Mouse (Mus musculus): Measurements from ENCODE around the gene Polr3b. TPM values are rescaled to one million over a fixed set of nuclear protein-coding genes. Genes with fewer than 3 reads are reported as not detected.

The Polr3b gene
- polyA plus RNA-seq, 1 experiment from 2014 or later: 13.1 TPM

DNA sequence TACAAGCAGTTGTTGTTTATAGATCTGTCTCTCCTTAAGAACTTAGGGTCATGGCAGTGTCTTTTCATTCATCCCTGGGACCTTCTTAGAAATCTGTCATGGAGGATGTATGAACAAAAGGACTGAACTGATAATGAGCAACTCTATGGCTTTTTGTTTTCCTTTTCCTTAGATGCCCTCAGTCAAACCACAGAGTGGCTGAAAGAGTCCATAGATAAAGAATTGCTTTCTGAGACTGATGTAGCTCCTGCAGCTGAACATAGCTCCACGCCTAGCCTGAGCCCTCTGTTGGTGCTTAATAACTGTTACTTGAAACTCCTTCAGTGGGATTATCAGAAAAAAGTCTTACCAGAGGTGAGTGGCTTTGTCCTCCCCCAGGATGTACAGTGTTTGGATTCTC is 17.8 kb upstream of the Polr3b start:
- no peaks in the 10 kb centered on the region for H3K4me1 ChIP-seq (ENCODE audit: control insufficient read depth, insufficient read depth, low read depth, low read length)
- no peak overlapping the region for H3K27ac ChIP-seq (ENCODE audit: low read depth, low read length)
- 56% methylated on average over 1 of the region's 1 CpGs for WGBS
- no peak for ATAC-seq
- peaks cover 6% of the 10 kb centered on the region; the same call in 1 of the 2 replicates for H3K36me3 ChIP-seq (ENCODE audit: control insufficient read depth, insufficient read depth, low read length)
- H3K4me3 ChIP-seq (ENCODE audit: low read length): no peak overlapping the region
- no peak overlapping the region for H3K9ac ChIP-seq (ENCODE audit: low read depth, low read length)
- no peak overlapping the region for H3K4me2 ChIP-seq (ENCODE audit: low read length)
- no peaks in the 10 kb centered on the region for H3K9me3 ChIP-seq (ENCODE audit: control insufficient read depth, low read length)
- no peaks in the 10 kb centered on the region for H3K27me3 ChIP-seq (replicated peaks; ENCODE audit: control insufficient read depth, insufficient read depth, low read length)

- no peak overlapping the region for H3K4me2 ChIP-seq (ENCODE audit: low read length)
- H3K4me3 ChIP-seq (ENCODE audit: low read length): no peak overlapping the region
- no peaks in the 10 kb centered on the region for H3K9me3 ChIP-seq (ENCODE audit: control insufficient read depth, low read length)
- 88% methylated on average over 3 of the region's 3 CpGs for WGBS
- no peaks in the 10 kb centered on the region for H3K27me3 ChIP-seq (replicated peaks; ENCODE audit: control insufficient read depth, insufficient read depth, low read length)
- H3K9ac ChIP-seq (ENCODE audit: low read depth, low read length): no peak overlapping the region
- H3K36me3 ChIP-seq (ENCODE audit: control insufficient read depth, insufficient read depth, low read length): peaks cover 6% of the 10 kb centered on the region; the same call in 1 of the 2 replicates
- H3K4me1 ChIP-seq (ENCODE audit: control insufficient read depth, insufficient read depth, low read depth, low read length): no peaks in the 10 kb centered on the region
- no peak for ATAC-seq
- H3K27ac ChIP-seq (ENCODE audit: low read depth, low read length): no peak overlapping the region
These were observed 13.7 kb upstream of the Polr3b start for GRCm38 (mm10) chr10:84608361-84608760.

DNA sequence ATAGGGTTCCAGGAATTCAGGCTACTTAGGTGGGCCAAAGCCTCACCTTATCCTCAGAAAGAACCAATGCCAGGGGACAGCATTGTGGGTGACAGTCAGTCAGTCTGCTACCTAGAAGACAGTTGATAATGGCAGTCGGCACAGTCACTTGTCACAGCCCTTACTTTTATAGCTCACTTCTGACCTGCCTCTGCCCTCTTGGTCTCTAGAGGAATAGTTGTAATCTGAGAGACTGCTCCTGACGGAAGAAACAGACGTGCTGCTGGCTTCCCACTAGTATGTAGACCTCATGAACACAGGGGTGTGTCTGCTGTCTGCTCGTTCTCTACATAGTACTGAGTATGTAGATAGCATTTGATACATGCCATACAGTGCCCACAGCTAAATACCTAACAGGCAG is 11.8 kb upstream of the Polr3b start:
- H3K9ac ChIP-seq (ENCODE audit: low read depth, low read length): no peak overlapping the region
- H3K27ac ChIP-seq (ENCODE audit: low read depth, low read length): no peak overlapping the region
- H3K27me3 ChIP-seq (replicated peaks; ENCODE audit: control insufficient read depth, insufficient read depth, low read length): no peaks in the 10 kb centered on the region
- H3K4me2 ChIP-seq (ENCODE audit: low read length): no peak overlapping the region
- H3K4me3 ChIP-seq (ENCODE audit: low read length): no peak overlapping the region
- no peak for ATAC-seq
- H3K4me1 ChIP-seq (ENCODE audit: control insufficient read depth, insufficient read depth, low read depth, low read length): no peaks in the 10 kb centered on the region
- 68% methylated on average over 4 of the region's 4 CpGs for WGBS
- no peaks in the 10 kb centered on the region for H3K9me3 ChIP-seq (ENCODE audit: control insufficient read depth, low read length)
- peaks cover 6% of the 10 kb centered on the region; the same call in 1 of the 2 replicates for H3K36me3 ChIP-seq (ENCODE audit: control insufficient read depth, insufficient read depth, low read length)

- Histone ChIP-seq H3K4me2 (ENCODE audit: low read length) (no peak overlapping the region), H3K4me1 (ENCODE audit: control insufficient read depth, insufficient read depth, low read depth, low read length) (no peaks in the 10 kb centered on the region), H3K4me3 (ENCODE audit: low read length) (no peak overlapping the region), H3K27me3 (replicated peaks; ENCODE audit: control insufficient read depth, insufficient read depth, low read length) (no peaks in the 10 kb centered on the region), H3K9ac (ENCODE audit: low read depth, low read length) (no peak overlapping the region), H3K9me3 (ENCODE audit: control insufficient read depth, low read length) (no peaks in the 10 kb centered on the region), H3K27ac (ENCODE audit: low read depth, low read length) (no peak overlapping the region), H3K36me3 (ENCODE audit: control insufficient read depth, insufficient read depth, low read length) (peaks cover 4% of the 10 kb centered on the region; the same call in 1 of the 2 replicates)
- ATAC-seq: no peak
- 77% methylated on average over 3 of the region's 3 CpGs for WGBS
These were observed 11.3 kb upstream of the Polr3b start for GRCm38 (mm10) chr10:84610783-84611182.

- ATAC-seq: no peak
- no peaks in the 10 kb centered on the region for H3K9me3 ChIP-seq (ENCODE audit: control insufficient read depth, low read length)
- no peak overlapping the region for H3K9ac ChIP-seq (ENCODE audit: low read depth, low read length)
- WGBS: 64% methylated on average over 3 of the region's 3 CpGs
- H3K36me3 ChIP-seq (ENCODE audit: control insufficient read depth, insufficient read depth, low read length): no peaks in the 10 kb centered on the region
- no peak overlapping the region for H3K4me3 ChIP-seq (ENCODE audit: low read length)
- H3K4me1 ChIP-seq (ENCODE audit: control insufficient read depth, insufficient read depth, low read depth, low read length): no peaks in the 10 kb centered on the region
- no peak overlapping the region for H3K27ac ChIP-seq (ENCODE audit: low read depth, low read length)
- H3K27me3 ChIP-seq (replicated peaks; ENCODE audit: control insufficient read depth, insufficient read depth, low read length): no peaks in the 10 kb centered on the region
- H3K4me2 ChIP-seq (ENCODE audit: low read length): no peak overlapping the region
These were observed 10.4 kb upstream of the Polr3b start for GRCm38 (mm10) chr10:84611664-84612063.

- no peak overlapping the region for H3K4me2 ChIP-seq (ENCODE audit: low read length)
- no peaks in the 10 kb centered on the region for H3K4me1 ChIP-seq (ENCODE audit: control insufficient read depth, insufficient read depth, low read depth, low read length)
- H3K36me3 ChIP-seq (ENCODE audit: control insufficient read depth, insufficient read depth, low read length): no peaks in the 10 kb centered on the region
- ATAC-seq: no peak
- H3K9ac ChIP-seq (ENCODE audit: low read depth, low read length): no peak overlapping the region
- H3K27ac ChIP-seq (ENCODE audit: low read depth, low read length): no peak overlapping the region
- WGBS: 87% methylated on average over 2 of the region's 2 CpGs
- H3K9me3 ChIP-seq (ENCODE audit: control insufficient read depth, low read length): no peaks in the 10 kb centered on the region
- no peak overlapping the region for H3K4me3 ChIP-seq (ENCODE audit: low read length)
- H3K27me3 ChIP-seq (replicated peaks; ENCODE audit: control insufficient read depth, insufficient read depth, low read length): no peaks in the 10 kb centered on the region
These were observed 9.8 kb upstream of the Polr3b start for GRCm38 (mm10) chr10:84612281-84612680.

DNA sequence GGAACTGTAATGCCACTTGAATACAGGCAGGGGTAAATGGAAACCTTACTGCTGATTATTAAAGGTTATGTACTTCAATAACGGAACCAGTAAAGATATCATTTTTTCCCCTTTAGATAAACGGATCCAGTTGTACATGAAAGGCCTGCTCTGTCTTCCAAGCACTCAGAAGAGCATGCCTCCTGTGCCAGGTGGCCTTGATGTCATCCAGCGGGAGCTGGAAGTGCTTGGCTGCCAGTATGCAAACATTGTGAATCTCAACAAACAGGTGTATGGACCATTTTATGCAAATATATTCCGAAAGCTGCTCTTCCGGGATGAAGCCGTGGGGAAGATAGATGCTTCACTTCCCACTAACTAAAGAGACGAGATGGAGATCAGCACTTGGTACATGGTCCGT is 8.7 kb upstream of the Polr3b start:
- 84% methylated on average over 8 of the region's 8 CpGs for WGBS
- H3K4me2 ChIP-seq (ENCODE audit: low read length): no peak overlapping the region
- no peaks in the 10 kb centered on the region for H3K9me3 ChIP-seq (ENCODE audit: control insufficient read depth, low read length)
- no peaks in the 10 kb centered on the region for H3K4me1 ChIP-seq (ENCODE audit: control insufficient read depth, insufficient read depth, low read depth, low read length)
- H3K36me3 ChIP-seq (ENCODE audit: control insufficient read depth, insufficient read depth, low read length): no peaks in the 10 kb centered on the region
- no peak for ATAC-seq
- no peak overlapping the region for H3K9ac ChIP-seq (ENCODE audit: low read depth, low read length)
- H3K4me3 ChIP-seq (ENCODE audit: low read length): no peak overlapping the region
- no peak overlapping the region for H3K27ac ChIP-seq (ENCODE audit: low read depth, low read length)
- H3K27me3 ChIP-seq (replicated peaks; ENCODE audit: control insufficient read depth, insufficient read depth, low read length): no peaks in the 10 kb centered on the region

GRCm38 (mm10) chr10:84615076-84615475 is 7.0 kb upstream of the Polr3b start:
- H3K36me3 ChIP-seq (ENCODE audit: control insufficient read depth, insufficient read depth, low read length): no peaks in the 10 kb centered on the region
- no peak overlapping the region for H3K4me2 ChIP-seq (ENCODE audit: low read length)
- WGBS: 82% methylated on average over 3 of the region's 3 CpGs
- H3K4me1 ChIP-seq (ENCODE audit: control insufficient read depth, insufficient read depth, low read depth, low read length): no peaks in the 10 kb centered on the region
- no peaks in the 10 kb centered on the region for H3K27me3 ChIP-seq (replicated peaks; ENCODE audit: control insufficient read depth, insufficient read depth, low read length)
- H3K9me3 ChIP-seq (ENCODE audit: control insufficient read depth, low read length): no peaks in the 10 kb centered on the region
- H3K9ac ChIP-seq (ENCODE audit: low read depth, low read length): no peak overlapping the region
- no peak for ATAC-seq
- H3K27ac ChIP-seq (ENCODE audit: low read depth, low read length): no peak overlapping the region
- no peak overlapping the region for H3K4me3 ChIP-seq (ENCODE audit: low read length)

GRCm38 (mm10) chr10:84631182-84631581 is 9.1 kb downstream of the Polr3b start:
- no peaks in the 10 kb centered on the region for H3K27me3 ChIP-seq (replicated peaks; ENCODE audit: control insufficient read depth, insufficient read depth, low read length)
- H3K4me2 ChIP-seq (ENCODE audit: low read length): no peak overlapping the region
- H3K27ac ChIP-seq (ENCODE audit: low read depth, low read length): no peak overlapping the region
- H3K36me3 ChIP-seq (ENCODE audit: control insufficient read depth, insufficient read depth, low read length): peaks cover 22% of the 10 kb centered on the region
- H3K4me1 ChIP-seq (ENCODE audit: control insufficient read depth, insufficient read depth, low read depth, low read length): no peaks in the 10 kb centered on the region
- H3K9ac ChIP-seq (ENCODE audit: low read depth, low read length): no peak overlapping the region
- WGBS: 61% methylated on average over 5 of the region's 5 CpGs
- H3K9me3 ChIP-seq (ENCODE audit: control insufficient read depth, low read length): no peaks in the 10 kb centered on the region
- ATAC-seq: no peak
- H3K4me3 ChIP-seq (ENCODE audit: low read length): no peak overlapping the region

GRCm38 (mm10) chr10:84632005-84632404 is 9.9 kb downstream of the Polr3b start:
- Histone ChIP-seq H3K27ac (ENCODE audit: low read depth, low read length) (no peak overlapping the region), H3K4me3 (ENCODE audit: low read length) (no peak overlapping the region), H3K36me3 (ENCODE audit: control insufficient read depth, insufficient read depth, low read length) (peaks cover 24% of the 10 kb centered on the region), H3K27me3 (replicated peaks; ENCODE audit: control insufficient read depth, insufficient read depth, low read length) (no peaks in the 10 kb centered on the region), H3K4me1 (ENCODE audit: control insufficient read depth, insufficient read depth, low read depth, low read length) (no peaks in the 10 kb centered on the region), H3K9me3 (ENCODE audit: control insufficient read depth, low read length) (no peaks in the 10 kb centered on the region), H3K9ac (ENCODE audit: low read depth, low read length) (no peak overlapping the region), H3K4me2 (ENCODE audit: low read length) (no peak overlapping the region)
- ATAC-seq: no peak
- 96% methylated on average over 4 of the region's 4 CpGs for WGBS
